Mouse (Mus musculus) spleen, postnatal 4 days (tissue): ENCODE data around the gene Vmn2r124.
"Not testable (repeated sequence)": the region's sequence is repeated elsewhere in the genome, so short reads cannot be mapped to it uniquely, and the experiment has no call there.

ENCODE experiments used
- DNase-seq, 2 experiments: peaks; one replicate each; pipeline ENCODE4 v3.0.0; 2022; ENCODE audit warnings: low spot score in 2 of 2

Gene Vmn2r124

DNA sequence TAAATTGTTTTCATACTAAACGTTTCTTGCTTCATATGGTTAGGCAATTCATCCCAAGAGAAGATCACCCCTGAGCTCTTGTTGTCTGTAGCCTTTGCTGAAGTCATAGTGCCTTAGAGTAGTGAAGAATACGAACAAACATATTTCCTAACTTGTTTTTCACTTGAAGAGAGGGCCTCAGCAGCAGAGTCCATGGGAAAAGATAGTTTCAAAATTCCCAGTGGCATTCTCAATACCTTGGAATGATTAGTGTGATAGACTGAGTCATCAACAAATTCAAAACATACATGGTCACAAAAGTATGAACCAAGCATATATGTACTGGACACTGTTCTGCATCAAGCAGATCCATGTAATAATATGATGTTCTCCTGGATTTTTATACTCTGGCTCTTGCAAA is at the start of gene Vmn2r124:
Gene Vmn2r124, plus strand, starts transcription at position 301 of the 400 bp plus-strand sequence.
- DNase-seq: no peak

DNA sequence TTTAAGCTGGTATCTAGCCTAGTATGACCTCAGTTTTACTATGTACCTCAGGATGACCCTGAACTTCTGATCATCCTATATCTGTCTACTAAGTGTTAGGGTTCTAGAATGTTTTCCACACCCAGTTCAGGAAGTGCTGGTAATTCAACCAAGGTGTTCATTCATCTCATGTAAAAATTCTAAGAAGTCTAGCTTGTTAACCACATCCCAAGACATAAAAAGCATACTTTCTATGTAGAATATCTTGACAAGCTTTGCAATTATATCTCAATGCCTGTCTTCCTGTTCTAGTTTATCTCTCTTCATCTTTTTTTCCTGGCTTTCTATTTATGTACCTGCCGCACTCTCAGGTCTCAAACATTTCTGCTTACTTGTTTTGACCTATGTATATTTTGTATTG is 44.5 kb upstream of the Vmn2r124 start:
- no peak for DNase-seq

GRCm38 (mm10) chr17:18021433-18021832 is 27.8 kb upstream of the Vmn2r124 start, which contains the start of gene Fpr-rs4:
TSS of gene Fpr-rs4 (plus strand) at chr17:18021733.
- DNase-seq: no peak

- DNase-seq: not testable (repeated sequence)
Observed at GRCm38 (mm10) chr17:18084716-18085115, 35.5 kb downstream of the Vmn2r124 start, which contains the start of gene Vmn2r91. TSS of gene Vmn2r91 (plus strand) at chr17:18085016.

DNA sequence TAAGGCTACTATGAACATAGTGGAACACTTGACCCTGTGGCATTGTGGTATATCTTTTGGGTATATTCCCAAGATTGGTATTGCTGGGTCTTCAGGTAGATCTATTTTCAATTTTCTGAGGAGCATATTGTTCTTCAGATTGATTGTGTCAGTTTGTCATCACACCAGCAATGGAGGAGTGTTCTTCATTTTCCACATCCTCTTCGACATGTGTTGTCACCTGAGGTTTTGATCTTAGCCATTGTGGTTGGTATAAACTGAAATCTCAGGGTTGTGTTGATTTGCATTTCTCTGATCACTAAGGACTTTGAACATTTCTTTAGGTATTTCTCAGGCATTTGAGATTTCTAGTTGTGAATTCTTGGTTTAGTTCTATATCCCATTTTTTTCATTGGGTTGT is 46.4 kb downstream of the Vmn2r124 start:
- not testable (repeated sequence) for DNase-seq

GRCm38 (mm10) chr17:18102265-18102664 is 53.0 kb downstream of the Vmn2r124 start:
- not testable (repeated sequence) for DNase-seq
